Mouse (Mus musculus) adrenal gland, adult 18-20 months (tissue): ENCODE results near the gene Slc38a9. TPM values are rescaled to one million over a fixed set of nuclear protein-coding genes. Genes with fewer than 3 reads are reported as not detected.

Experiments
- DNase-seq, 2 experiments: peaks; one replicate each; pipeline ENCODE4 v3.0.0; 2021 to 2022; ENCODE audit warnings: low spot score in 2 of 2
- total RNA-seq, 2 experiments: library from RNA; stranded (reverse); gene quantifications; 1 replicate in 1 of 2; 2 replicates in 1 of 2; pipeline ENCODE4 v1.2.3; 2021

Slc38a9 gene
- total RNA-seq, 2 experiments from 2014 or later = 13.2 to 20.9 TPM

DNA sequence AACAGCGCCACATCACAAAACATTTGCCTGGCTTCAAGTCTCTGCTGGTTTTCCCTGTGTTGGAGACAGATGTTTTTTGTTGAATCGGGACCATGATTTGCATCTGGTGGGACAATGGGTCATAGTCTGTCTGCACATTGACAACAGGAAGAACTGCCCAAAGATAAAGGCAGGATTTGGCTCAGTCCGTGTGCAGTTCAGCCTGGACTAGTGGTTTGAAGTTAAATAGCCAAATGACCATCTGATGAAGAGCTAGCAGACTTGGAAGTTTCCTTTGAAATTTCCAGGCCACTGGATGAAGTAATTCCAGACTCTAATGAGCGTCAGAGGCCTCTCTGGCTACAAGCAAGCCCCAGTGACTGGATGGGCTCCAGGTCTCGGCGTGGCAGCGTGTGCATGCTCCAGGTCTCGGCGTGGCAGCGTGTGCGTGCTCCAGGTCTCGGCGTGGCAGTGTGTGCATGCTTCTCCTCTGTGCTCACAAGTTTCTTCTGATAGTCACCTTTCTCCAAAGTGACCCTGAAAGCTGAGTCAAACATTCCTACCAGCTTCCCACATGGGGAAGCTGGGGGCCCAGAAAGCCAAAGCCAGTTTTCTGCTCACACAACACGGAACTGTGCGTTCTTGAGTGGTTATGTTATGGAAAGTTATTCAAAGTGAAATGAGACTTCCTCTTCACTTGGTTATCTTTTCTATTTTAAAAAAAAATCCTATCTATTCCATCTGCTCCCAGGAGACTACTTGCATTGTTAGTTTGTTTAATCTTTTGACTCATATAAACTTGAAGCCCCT lies 83.7 kb downstream of the Slc38a9 start:
- no peak for DNase-seq

DNA sequence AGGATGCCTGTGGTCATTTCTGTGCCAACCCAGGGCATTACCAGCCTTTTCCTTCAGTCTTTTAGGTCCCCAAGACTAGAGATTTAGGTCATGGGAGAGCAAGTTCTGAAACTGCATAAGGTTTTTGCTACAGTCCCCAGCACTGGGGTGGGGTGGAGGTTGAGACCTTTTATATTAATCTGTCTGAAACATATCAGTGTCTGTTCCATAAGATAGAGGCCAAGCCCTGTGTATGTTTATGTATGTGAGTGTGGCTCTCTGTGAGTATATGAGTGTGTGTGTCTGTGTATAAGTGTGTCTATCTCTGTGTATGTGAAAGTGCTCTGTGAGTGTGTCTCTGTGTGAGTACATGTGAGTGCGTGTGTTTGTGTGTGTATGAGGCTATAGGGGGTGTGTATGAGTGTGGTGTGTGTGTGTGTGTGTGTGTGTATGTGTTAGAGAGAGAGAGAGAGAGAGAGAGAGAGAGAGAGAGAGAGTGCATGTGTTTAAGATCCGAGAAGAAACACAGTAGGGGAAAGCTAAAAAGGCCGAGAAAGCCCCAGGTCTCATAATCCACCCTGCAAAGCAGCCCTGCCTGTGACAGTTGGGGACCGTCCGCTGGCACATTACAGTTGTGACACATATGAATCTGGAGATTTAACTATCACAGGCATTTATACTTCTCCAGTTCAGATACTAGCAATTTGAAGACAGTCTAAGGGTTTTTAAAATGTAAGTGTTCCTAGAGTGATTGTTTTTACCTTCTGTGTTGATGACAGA lies 85.6 kb downstream of the Slc38a9 start:
- DNase-seq = no peak

DNA sequence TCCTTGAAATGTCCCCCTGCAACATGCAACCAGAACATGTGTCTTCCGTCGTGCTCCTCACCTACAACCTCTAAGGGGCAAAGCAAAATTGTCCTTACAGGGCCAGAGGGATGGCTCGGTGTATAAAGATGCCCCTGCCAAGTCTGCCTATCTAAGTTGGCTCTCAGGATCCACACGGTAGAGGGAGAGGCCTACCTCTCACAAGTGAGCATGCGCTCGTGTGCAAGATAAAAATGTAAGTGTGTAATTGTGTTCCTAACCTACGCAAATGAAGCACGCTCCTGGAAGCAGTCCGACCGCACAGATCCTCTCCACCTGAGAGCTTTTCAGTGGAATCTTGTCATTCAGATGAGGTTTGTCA lies 86.1 kb downstream of the Slc38a9 start:
- no peak for DNase-seq

GRCm38 (mm10) chr13:112747808-112748430 lies 87.4 kb downstream of the Slc38a9 start:
- no peak for DNase-seq

DNA sequence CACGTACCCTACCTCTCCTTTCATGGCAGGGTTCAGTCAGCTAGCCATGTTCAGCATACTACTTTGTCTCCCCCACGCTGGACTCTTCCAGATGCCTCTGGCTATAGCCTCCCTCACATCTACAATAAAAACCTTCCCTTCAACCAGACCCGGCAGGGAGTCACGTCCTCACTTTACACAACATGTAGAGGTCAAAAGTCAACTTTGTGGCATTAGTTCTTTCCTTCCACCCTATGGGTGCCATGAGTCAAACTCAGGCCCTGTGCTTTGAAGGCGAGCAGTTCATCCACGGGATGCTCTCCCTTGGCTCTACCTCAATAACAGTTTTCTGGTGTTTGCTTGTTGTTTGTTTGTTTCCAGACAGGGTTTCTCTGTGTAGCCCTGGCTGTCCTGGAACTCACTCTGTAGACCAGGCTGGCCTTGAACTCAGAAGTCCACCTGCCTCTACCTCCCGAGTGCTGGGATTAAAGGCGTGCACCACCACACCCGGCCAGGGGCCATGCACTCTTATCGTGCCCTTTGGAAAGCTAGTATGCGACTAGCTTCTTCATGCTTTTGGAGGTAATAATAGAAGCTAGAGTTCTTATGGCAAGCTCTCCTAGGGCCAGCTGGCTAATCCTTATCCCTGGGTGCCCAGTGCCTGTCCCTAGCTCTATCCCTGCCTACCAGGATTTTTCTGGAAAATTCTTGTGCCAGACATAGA lies 88.4 kb downstream of the Slc38a9 start:
- no peak for DNase-seq

DNA sequence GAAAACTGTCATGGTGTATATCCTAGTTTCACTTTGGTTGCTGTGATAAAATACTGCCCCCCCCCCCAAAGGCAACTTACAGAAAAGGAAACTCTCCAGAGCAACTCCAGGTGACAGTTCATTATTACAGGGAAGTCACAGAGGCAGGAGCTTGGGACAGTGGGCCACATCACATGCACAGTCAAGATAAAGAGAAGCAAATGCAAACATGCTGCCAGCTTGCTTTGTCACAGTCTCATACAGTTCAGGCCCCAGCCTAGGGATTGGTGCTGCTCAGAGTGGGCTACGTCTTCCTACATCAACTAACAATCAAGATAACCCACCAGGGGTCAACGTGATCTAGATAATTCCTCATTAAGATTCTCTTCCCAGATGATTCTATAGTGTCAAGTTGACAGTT lies 89.3 kb downstream of the Slc38a9 start:
- no peak for DNase-seq

GRCm38 (mm10) chr13:112751454-112752308 lies 91.1 kb downstream of the Slc38a9 start:
- DNase-seq = peak in 1 of 2 experiments; percentile 44

DNA sequence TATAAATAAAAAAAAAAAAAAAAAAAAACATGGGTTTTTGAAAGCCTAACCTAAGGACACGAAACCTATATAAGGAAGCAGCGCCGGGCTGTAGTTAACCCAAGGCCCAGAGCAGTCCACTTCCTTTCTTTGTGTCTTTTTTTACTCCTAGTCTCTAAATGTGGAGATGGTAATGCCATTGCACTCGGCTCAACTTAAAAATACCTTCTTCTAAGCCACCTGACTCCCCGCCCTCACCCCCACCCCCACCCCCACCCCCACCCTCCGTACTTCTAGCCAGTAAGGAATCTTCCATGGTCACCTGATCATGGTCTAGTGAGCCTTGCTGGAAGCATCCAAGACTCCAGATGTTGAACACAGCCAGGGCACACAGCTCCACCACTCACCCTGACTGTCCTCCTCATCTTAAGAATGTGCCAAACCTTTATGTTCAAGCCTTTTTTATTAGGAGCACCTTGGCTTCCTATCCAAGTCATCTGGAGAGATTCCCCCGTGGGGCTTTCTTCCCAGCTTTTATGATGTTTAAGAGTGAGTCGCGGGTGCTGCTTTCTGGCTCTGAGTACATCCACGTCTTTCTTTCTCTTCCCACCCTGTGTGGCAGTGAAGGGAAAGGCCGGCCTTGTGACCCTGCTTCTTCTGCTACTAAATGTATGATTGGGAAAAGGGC lies 91.9 kb downstream of the Slc38a9 start:
- no peak for DNase-seq

DNA sequence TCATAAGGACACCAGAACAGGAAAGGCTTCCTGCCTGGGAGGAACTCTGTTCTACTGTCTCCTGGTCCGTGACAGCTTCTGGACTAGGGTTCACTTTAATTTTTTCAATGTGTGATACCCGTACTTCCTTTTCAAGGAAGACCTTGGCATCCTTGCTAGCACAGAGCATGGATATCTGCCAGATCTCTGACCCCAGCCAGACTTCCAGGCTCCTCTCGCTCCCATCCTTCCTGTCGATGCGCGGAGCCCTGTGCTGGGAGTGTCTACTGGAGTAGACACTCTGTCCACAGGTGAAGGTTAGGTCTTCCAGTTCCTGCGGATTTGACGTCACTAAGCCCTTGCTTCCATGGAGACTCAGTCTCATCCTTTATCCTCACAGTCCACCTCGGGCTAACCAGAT lies 93.0 kb downstream of the Slc38a9 start:
- peak in 1 of 2 experiments; percentile 39 for DNase-seq

- DNase-seq = peak in 1 of 2 experiments; percentile 41
Observed at GRCm38 (mm10) chr13:112754871-112755270, 94.3 kb downstream of the Slc38a9 start.

DNA sequence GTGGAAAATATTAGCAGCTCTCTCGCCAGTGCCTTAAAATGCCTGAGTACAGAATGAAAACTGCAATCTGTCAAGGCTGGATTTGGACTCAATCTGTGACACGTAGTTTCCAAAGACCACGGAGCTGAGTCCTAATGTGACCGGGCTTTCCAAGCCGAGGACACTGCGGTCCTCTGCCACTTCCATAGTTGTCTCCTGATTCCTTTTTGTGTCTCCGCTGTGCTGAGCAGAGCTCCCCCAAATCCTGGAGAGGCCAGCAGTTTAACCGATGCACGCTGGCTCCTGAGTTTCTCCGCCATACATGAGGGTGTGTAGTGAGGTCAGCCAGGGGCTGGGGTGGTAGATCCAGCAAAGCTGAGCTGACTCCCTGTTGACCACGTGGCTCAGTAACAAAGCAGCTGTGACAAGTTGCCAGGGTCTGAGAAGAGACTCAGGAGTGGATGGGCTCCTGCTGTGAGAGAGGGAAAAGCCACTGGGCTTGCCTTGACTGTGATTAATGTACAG lies 95.0 kb downstream of the Slc38a9 start:
- no peak for DNase-seq

DNA sequence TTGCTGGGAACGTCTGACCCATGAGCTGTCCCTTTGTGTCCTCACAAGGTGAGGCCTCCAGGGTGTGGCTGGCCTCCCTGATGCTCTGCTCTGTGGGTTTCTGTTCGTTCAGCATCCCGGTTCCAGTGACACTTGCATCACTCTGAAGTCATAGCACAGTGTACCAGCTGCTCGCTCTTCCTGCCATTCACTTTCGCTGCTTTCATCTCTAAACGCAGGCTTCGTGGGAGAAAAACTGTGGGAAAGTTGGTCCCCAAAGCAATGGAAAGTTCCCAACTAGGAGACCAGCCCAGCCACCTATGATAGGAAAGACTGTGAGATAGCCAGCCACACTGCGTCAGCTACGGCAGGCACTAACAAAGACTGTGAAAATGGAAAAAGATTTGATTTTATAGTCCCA lies 96.8 kb downstream of the Slc38a9 start:
- no peak for DNase-seq

DNA sequence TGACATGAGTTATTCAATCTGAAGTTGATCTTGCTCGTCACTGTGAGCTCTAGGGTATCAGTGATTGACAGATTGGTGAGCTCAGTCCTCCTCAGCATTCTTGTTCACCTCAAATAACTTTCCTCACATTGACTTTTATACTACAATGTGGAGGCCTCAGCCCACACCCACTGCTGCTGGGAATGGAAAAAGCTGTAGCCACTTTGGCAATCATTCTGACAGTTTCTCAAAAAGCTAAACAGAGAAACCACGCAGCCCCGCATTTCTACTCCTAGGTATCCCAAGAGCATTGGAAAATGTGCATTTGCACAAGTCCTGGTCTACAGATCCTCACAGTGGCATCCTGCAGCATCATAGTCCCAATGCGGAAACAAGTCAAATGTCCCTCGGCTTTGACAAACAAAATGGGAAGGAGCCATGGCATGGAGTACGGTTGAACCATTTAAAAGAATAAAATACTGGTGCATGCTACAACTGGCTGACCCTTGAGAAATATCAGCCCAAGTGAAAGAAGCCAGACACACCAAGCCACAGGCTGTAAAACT lies 98.1 kb downstream of the Slc38a9 start:
- no peak for DNase-seq

DNA sequence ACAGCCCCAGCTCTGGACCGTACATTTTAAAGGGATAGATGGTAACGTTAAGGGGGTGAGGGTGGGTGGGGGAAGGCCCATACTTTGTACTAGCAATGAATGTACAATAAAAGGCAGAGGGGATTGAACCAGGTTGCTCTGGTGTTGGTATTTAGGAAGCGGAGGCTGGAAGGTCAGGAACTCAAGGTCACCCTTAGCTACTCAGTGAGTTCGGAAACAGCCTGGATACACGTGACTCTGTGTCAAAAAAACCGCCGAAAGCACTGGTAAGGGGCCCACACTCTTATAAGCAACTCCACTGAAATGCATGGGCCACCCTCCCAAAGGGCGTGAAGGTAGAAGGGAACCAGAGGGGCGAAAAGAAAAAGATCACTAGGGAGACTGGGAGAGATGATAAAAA lies 98.8 kb downstream of the Slc38a9 start:
- no peak for DNase-seq

- no peak for DNase-seq
Observed at GRCm38 (mm10) chr13:112759777-112760537, 99.4 kb downstream of the Slc38a9 start.

- no peak for DNase-seq
Observed at GRCm38 (mm10) chr13:112760538-112760881, 100.0 kb downstream of the Slc38a9 start.

- no peak for DNase-seq
Observed at GRCm38 (mm10) chr13:112761787-112762186, 101.2 kb downstream of the Slc38a9 start.

DNA sequence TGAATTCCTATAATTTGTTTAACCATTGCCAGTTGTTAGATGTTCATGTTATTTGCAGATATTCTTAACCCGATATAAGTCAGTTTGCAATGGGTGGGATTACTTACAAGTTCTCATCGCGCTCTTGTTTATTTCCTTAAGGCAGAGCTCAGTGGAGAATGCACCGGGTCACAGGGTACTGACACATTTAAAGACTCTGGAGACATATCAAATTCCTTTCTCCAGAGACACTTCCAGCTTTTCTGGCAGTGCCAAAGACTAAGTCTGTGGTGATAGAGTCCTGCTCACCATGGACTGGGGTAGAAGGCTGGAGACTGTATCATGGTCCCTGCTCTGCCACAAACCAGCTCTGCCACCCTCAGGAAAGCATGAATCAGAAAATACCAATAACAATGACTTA lies 102.0 kb downstream of the Slc38a9 start:
- no peak for DNase-seq
